Mouse (Mus musculus) heart, embryonic 11.5 days (tissue): Measurements from ENCODE around the gene Bank1. TPM values are rescaled to one million over a fixed set of nuclear protein-coding genes. Genes with fewer than 3 reads are reported as not detected.

Source experiments
- ATAC-seq: fragments of 200-750 bp; cut with Nextera tagmentation; replicated peaks from 2 replicates; pipeline ENCODE4 v1.8.0; 2017; ENCODE audit warnings: moderate library complexity; ENCODE audit not compliant: insufficient number of reproducible peaks, low FRiP score, low TSS enrichment
- H3K27ac ChIP-seq: fragments of 300-500 bp; sonication (generic); 2 replicates; pipeline ENCODE4 v1.5.1; 2014; ENCODE audit warnings: mild to moderate bottlenecking, low read depth, low read length
- H3K27me3 ChIP-seq: fragments of 300-500 bp; sonication (generic); 2 replicates; pipeline ENCODE4 v1.6.1; 2014; ENCODE audit warnings: mild to moderate bottlenecking, low read length, mixed read lengths; ENCODE audit not compliant: control insufficient read depth, insufficient read depth
- H3K36me3 ChIP-seq: fragments of 300-500 bp; sonication (generic); 2 replicates; pipeline ENCODE4 v1.6.1; 2014; ENCODE audit warnings: mild to moderate bottlenecking, low read length, moderate library complexity, mixed read lengths; ENCODE audit not compliant: control insufficient read depth, insufficient read depth
- H3K4me1 ChIP-seq: fragments of 300-500 bp; sonication (generic); 2 replicates; pipeline ENCODE4 v1.6.1; 2014; ENCODE audit warnings: low read length; ENCODE audit not compliant: control insufficient read depth, insufficient read depth
- H3K4me2 ChIP-seq: fragments of 300-500 bp; sonication (generic); 2 replicates; pipeline ENCODE4 v1.6.1; 2014; ENCODE audit warnings: mild to moderate bottlenecking, moderate library complexity
- H3K4me3 ChIP-seq: fragments of 300-500 bp; sonication (generic); 2 replicates; pipeline ENCODE4 v1.5.1; 2014; ENCODE audit warnings: low read depth, low read length
- H3K9ac ChIP-seq: fragments of 300-500 bp; sonication (generic); 2 replicates; pipeline ENCODE4 v1.6.1; 2014; ENCODE audit warnings: mild to moderate bottlenecking, low read depth, low read length, moderate library complexity
- H3K9me3 ChIP-seq: fragments of 300-500 bp; sonication (generic); replicated peaks from 2 replicates; pipeline ENCODE4 v1.6.1; 2016; ENCODE audit warnings: low read length; ENCODE audit not compliant: control insufficient read depth
- WGBS: fragments of 180-500 bp; shearing (Covaris S2); extraction: QIAGEN DNeasy Blood & Tissue Kit; methylation state at CpG from one replicate; pipeline ENCODE4 v1.1.7; 2014; ENCODE audit not compliant: insufficient replicate concordance; 5-methylcytosine and 5-hydroxymethylcytosine counted together
- polyA plus RNA-seq: library from polyadenylated mRNA; unstranded; fragments of >200 nt; fragmentation: Nextera tagmentation; extraction: Ambion mirVana; gene quantifications from 2 replicates; pipeline ENCODE4 v1.2.1, GENCODE M21; 2014

Bank1 gene
- polyA plus RNA-seq, 1 experiment from 2014 or later = 0.43 TPM

GRCm38 (mm10) chr3:136297355-136297754 is 28.5 kb downstream of the Bank1 start:
- H3K36me3 ChIP-seq = no peaks in the 10 kb centered on the region
- H3K27ac ChIP-seq = no peak overlapping the region
- no peak for ATAC-seq
- H3K9ac ChIP-seq = no peak overlapping the region
- H3K4me2 ChIP-seq = no peak overlapping the region
- no peak overlapping the region for H3K4me3 ChIP-seq
- no peaks in the 10 kb centered on the region for H3K9me3 ChIP-seq
- 80% methylated on average over 2 of the region's 2 CpGs for WGBS
- H3K27me3 ChIP-seq = no peaks in the 10 kb centered on the region
- no peaks in the 10 kb centered on the region for H3K4me1 ChIP-seq

GRCm38 (mm10) chr3:136295250-136295649 is 30.6 kb downstream of the Bank1 start:
- no peak overlapping the region for H3K9ac ChIP-seq
- no peak for ATAC-seq
- H3K4me1 ChIP-seq = no peaks in the 10 kb centered on the region
- WGBS = 77% methylated on average over 2 of the region's 2 CpGs
- H3K27ac ChIP-seq = no peak overlapping the region
- no peaks in the 10 kb centered on the region for H3K27me3 ChIP-seq
- H3K36me3 ChIP-seq = no peaks in the 10 kb centered on the region
- H3K4me3 ChIP-seq = no peak overlapping the region
- no peak overlapping the region for H3K4me2 ChIP-seq
- no peaks in the 10 kb centered on the region for H3K9me3 ChIP-seq

GRCm38 (mm10) chr3:136287883-136288282 is 38.0 kb downstream of the Bank1 start:
- Histone ChIP-seq H3K9ac (no peak overlapping the region), H3K36me3 (no peaks in the 10 kb centered on the region), H3K4me1 (no peaks in the 10 kb centered on the region), H3K4me2 (no peak overlapping the region), H3K27me3 (no peaks in the 10 kb centered on the region), H3K27ac (no peak overlapping the region), H3K9me3 (no peaks in the 10 kb centered on the region), H3K4me3 (no peak overlapping the region)
- no peak for ATAC-seq
- WGBS = 68% methylated on average over 2 of the region's 2 CpGs

GRCm38 (mm10) chr3:136264969-136265595 is 60.8 kb downstream of the Bank1 start:
- Histone ChIP-seq H3K36me3 (no peaks in the 10 kb centered on the region), H3K9ac (no peak overlapping the region), H3K9me3 (no peaks in the 10 kb centered on the region), H3K27me3 (no peaks in the 10 kb centered on the region), H3K4me1 (no peaks in the 10 kb centered on the region), H3K4me2 (no peak overlapping the region), H3K4me3 (no peak overlapping the region), H3K27ac (no peak overlapping the region)
- ATAC-seq = no peak
- WGBS = 74% methylated on average over 8 of the region's 8 CpGs

GRCm38 (mm10) chr3:136257761-136258160 is 68.1 kb downstream of the Bank1 start:
- Histone ChIP-seq H3K4me3 (no peak overlapping the region), H3K36me3 (no peaks in the 10 kb centered on the region), H3K27me3 (no peaks in the 10 kb centered on the region), H3K9me3 (no peaks in the 10 kb centered on the region), H3K4me2 (no peak overlapping the region), H3K9ac (no peak overlapping the region), H3K4me1 (no peaks in the 10 kb centered on the region), H3K27ac (no peak overlapping the region)
- 69% methylated on average over 3 of the region's 3 CpGs for WGBS
- no peak for ATAC-seq

- 59% methylated on average over 2 of the region's 2 CpGs for WGBS
- no peak for ATAC-seq
- no peak overlapping the region for H3K27ac ChIP-seq
- no peak overlapping the region for H3K9ac ChIP-seq
- H3K36me3 ChIP-seq = no peaks in the 10 kb centered on the region
- no peaks in the 10 kb centered on the region for H3K27me3 ChIP-seq
- no peak overlapping the region for H3K4me3 ChIP-seq
- H3K9me3 ChIP-seq = no peaks in the 10 kb centered on the region
- H3K4me1 ChIP-seq = no peaks in the 10 kb centered on the region
- no peak overlapping the region for H3K4me2 ChIP-seq
Measured at GRCm38 (mm10) chr3:136254713-136255112, 71.2 kb downstream of the Bank1 start.

- H3K36me3 ChIP-seq = no peaks in the 10 kb centered on the region
- 58% methylated on average over 4 of the region's 4 CpGs for WGBS
- no peaks in the 10 kb centered on the region for H3K9me3 ChIP-seq
- H3K4me1 ChIP-seq = no peaks in the 10 kb centered on the region
- no peak overlapping the region for H3K4me3 ChIP-seq
- ATAC-seq = no peak
- no peak overlapping the region for H3K4me2 ChIP-seq
- H3K27me3 ChIP-seq = no peaks in the 10 kb centered on the region
- H3K27ac ChIP-seq = no peak overlapping the region
- H3K9ac ChIP-seq = no peak overlapping the region
Measured at GRCm38 (mm10) chr3:136252820-136253219, 73.0 kb downstream of the Bank1 start.

- Histone ChIP-seq H3K36me3 (no peaks in the 10 kb centered on the region), H3K27me3 (no peaks in the 10 kb centered on the region), H3K4me2 (no peak overlapping the region), H3K4me1 (no peaks in the 10 kb centered on the region), H3K9ac (no peak overlapping the region), H3K27ac (no peak overlapping the region), H3K4me3 (no peak overlapping the region), H3K9me3 (no peaks in the 10 kb centered on the region)
- ATAC-seq = no peak
- 79% methylated on average over 4 of the region's 4 CpGs for WGBS
Measured at GRCm38 (mm10) chr3:136251578-136251977, 74.3 kb downstream of the Bank1 start.

GRCm38 (mm10) chr3:136247331-136247730 is 78.5 kb downstream of the Bank1 start:
- no peak for ATAC-seq
- no peaks in the 10 kb centered on the region for H3K4me1 ChIP-seq
- WGBS = 71% methylated on average over 5 of the region's 5 CpGs
- no peak overlapping the region for H3K4me3 ChIP-seq
- H3K9me3 ChIP-seq = no peaks in the 10 kb centered on the region
- no peak overlapping the region for H3K27ac ChIP-seq
- H3K9ac ChIP-seq = no peak overlapping the region
- no peaks in the 10 kb centered on the region for H3K36me3 ChIP-seq
- no peak overlapping the region for H3K4me2 ChIP-seq
- H3K27me3 ChIP-seq = no peaks in the 10 kb centered on the region
